Mouse (Mus musculus) stomach, embryonic 15.5 days (tissue): ENCODE measurements at regions not wholly inside any gene's neighbourhood (a gene's known extent, or its start where the extent isn't known, plus 50 kb on each side); places are given as distances from the start of the nearest gene placed in this dataset.

Experiments
- ATAC-seq: fragments of 200-750 bp; cut with Nextera tagmentation; 2 replicates; pipeline ENCODE4 v1.8.0; 2017; ENCODE audit warnings: low read depth, moderate number of reproducible peaks, moderate TSS enrichment; ENCODE audit not compliant: insufficient read depth, low FRiP score
- H3K27ac ChIP-seq: fragments of 300-500 bp; sonication (generic); 2 replicates; pipeline ENCODE4 v1.5.1; 2015; ENCODE audit warnings: mild to moderate bottlenecking, inconsistent platforms
- H3K27me3 ChIP-seq: fragments of 300-500 bp; sonication (generic); replicated peaks from 2 replicates; pipeline ENCODE4 v1.6.1; 2015; ENCODE audit warnings: inconsistent platforms
- H3K36me3 ChIP-seq: fragments of 300-500 bp; sonication (generic); 2 replicates; pipeline ENCODE4 v1.6.1; 2015; ENCODE audit warnings: inconsistent platforms
- H3K4me1 ChIP-seq: fragments of 300-500 bp; sonication (generic); 2 replicates; pipeline ENCODE4 v1.6.1; 2015; ENCODE audit warnings: inconsistent platforms
- H3K4me2 ChIP-seq: fragments of 300-500 bp; sonication (generic); 2 replicates; pipeline ENCODE4 v1.6.1; 2015; ENCODE audit warnings: mild to moderate bottlenecking, inconsistent platforms
- H3K4me3 ChIP-seq: fragments of 300-500 bp; sonication (generic); replicated peaks from 2 replicates; pipeline ENCODE4 v1.5.1; 2015; ENCODE audit warnings: inconsistent platforms
- H3K9ac ChIP-seq: fragments of 300-500 bp; sonication (generic); 2 replicates; pipeline ENCODE4 v1.6.1; 2015; ENCODE audit warnings: inconsistent platforms
- H3K9me3 ChIP-seq: fragments of 300-500 bp; sonication (generic); 2 replicates; pipeline ENCODE4 v1.6.1; 2016; ENCODE audit warnings: inconsistent platforms
- WGBS: fragments of 180-500 bp; shearing (Covaris S2); methylation state at CpG from one replicate; pipeline ENCODE4 v1.1.7; 2015; 5-methylcytosine and 5-hydroxymethylcytosine counted together

DNA sequence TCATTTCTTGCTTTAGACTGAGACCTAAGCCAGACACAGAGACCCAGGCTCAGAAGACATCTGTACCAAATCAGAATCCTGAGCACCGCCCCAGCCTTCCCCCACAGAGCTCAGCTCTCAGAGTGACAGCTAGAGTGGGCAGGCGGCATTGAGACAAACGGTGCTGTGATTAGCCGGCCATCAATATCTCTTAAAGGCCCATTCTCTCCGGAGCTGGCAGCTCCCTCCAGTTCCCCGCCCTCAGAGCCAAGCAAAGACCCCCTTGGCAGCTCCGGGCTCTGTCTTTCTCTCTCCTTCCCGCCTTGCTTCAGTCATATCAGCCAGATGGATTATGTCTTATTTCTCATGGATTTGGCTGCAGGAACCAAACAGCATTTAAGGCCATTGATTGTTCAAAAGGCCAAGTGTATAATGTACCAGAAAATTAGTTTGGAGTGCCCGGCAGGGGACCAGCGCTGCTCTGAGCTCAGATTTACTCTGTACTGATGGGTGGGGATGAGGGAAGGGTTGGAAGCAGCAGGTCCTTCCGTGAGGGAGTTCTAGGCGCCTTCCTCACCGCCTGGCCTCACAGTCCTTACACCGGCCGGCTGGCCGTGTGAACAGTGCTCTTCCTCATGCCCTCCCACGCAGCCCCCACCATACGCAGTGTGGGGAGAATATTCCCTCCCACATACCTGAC, 109.0 kb upstream of the Thy1 start:
- Histone ChIP-seq H3K4me3 (no peak overlapping the region), H3K9me3 (no peaks in the 10 kb centered on the region), H3K27ac (no peak overlapping the region), H3K36me3 (no peaks in the 10 kb centered on the region), H3K9ac (no peak overlapping the region), H3K4me2 (no peak overlapping the region), H3K27me3 (no peaks in the 10 kb centered on the region), H3K4me1 (no peaks in the 10 kb centered on the region)
- 23% methylated on average over 18 of the region's 18 CpGs for WGBS
- peak; percentile 50; the same call in 1 of the 2 replicates for ATAC-seq

DNA sequence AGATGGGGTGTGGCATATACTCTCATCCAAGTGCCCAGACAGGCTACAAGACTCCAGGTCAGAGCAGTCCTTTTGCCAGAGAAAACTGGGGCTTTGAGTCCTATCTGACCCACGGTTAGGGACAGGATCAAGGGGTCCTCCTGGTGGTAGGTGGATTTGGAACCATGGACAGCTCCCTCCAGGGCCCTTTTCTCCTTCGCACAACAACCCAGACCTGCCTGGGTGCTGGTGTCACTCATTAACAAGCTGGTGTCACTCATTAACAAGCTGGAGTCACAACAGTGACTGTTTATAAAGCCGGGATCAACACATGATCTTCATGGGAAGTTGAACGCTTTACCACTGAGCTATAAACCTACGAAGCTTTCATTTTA, 108.5 kb upstream of the Thy1 start:
- no peak overlapping the region for H3K27ac ChIP-seq
- 9% methylated on average over 5 of the region's 5 CpGs for WGBS
- H3K9me3 ChIP-seq: no peaks in the 10 kb centered on the region
- H3K9ac ChIP-seq: no peak overlapping the region
- no peaks in the 10 kb centered on the region for H3K27me3 ChIP-seq
- H3K36me3 ChIP-seq: no peaks in the 10 kb centered on the region
- no peak overlapping the region for H3K4me2 ChIP-seq
- no peak for ATAC-seq
- H3K4me3 ChIP-seq: no peak overlapping the region
- H3K4me1 ChIP-seq: no peaks in the 10 kb centered on the region

DNA sequence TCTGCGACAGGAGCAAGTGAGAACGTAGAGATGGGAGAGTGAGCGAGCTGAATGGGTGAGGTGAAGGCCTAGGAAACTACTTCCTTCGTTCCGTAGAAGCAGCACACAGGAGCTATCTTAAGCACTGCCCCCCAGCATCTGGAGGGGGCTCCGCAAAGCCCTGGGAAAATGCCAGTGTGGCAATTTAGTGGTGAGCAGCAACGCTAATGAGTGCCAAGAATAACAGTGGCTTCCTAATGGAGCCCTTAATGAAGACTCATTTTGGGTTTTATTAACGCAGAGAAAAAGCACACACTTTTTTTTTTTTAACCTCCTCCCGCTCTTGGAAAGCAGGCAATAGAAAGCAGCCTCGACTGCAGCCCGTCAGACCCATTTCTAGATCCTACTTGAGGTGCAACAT, 103.8 kb upstream of the Thy1 start:
- Histone ChIP-seq H3K4me1 (no peaks in the 10 kb centered on the region), H3K4me2 (no peak overlapping the region), H3K9me3 (no peaks in the 10 kb centered on the region), H3K36me3 (no peaks in the 10 kb centered on the region), H3K27ac (no peak overlapping the region), H3K4me3 (no peak overlapping the region), H3K27me3 (no peaks in the 10 kb centered on the region), H3K9ac (no peak overlapping the region)
- no peak for ATAC-seq
- 70% methylated on average over 11 of the region's 11 CpGs for WGBS

DNA sequence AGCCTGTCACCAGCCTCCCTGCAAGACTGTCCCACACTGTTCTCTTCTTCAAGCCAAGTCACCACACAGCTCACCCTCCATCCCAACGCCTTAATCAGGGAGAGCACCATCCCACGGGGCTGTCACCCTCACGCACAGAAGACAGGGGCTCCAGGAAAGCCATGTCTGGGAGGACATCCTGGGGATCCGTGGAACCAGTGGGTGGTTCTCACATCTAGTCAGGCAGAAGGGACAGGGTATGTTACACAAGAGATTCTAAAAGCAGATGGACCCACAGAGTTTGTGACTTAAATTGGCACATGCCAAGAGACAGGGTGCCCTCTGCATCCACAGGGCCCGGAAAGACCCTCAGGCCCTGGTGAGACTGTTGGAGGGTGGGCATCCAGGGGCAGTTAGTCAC, 101.0 kb upstream of the Thy1 start:
- Histone ChIP-seq H3K9me3 (no peaks in the 10 kb centered on the region), H3K9ac (no peak overlapping the region), H3K4me3 (no peak overlapping the region), H3K27me3 (no peaks in the 10 kb centered on the region), H3K4me1 (no peaks in the 10 kb centered on the region), H3K27ac (no peak overlapping the region), H3K4me2 (no peak overlapping the region), H3K36me3 (no peaks in the 10 kb centered on the region)
- ATAC-seq: no peak
- WGBS: 83% methylated on average over 5 of the region's 5 CpGs

DNA sequence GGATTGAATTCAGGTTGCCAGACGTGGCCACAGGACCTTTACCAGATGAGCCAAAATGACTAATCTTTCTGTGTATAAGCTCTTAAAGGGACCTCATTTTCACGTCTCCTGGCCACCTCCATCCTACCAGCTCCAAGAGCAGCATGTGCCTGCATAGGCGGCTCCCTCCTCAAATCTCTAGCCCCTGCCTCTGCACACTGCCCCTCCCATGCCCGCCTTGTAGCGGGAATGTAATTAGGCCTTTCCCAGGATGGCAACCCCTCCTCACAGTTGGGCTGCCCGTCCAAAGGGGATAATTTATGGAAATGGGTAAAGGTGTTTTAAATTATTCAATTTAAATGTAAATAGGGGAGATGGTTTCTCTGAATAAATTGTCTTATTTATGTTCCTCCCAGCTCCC, 99.7 kb upstream of the Thy1 start:
- no peaks in the 10 kb centered on the region for H3K27me3 ChIP-seq
- no peaks in the 10 kb centered on the region for H3K4me1 ChIP-seq
- no peak overlapping the region for H3K4me3 ChIP-seq
- ATAC-seq: no peak
- no peak overlapping the region for H3K9ac ChIP-seq
- no peak overlapping the region for H3K27ac ChIP-seq
- no peak overlapping the region for H3K4me2 ChIP-seq
- no peaks in the 10 kb centered on the region for H3K36me3 ChIP-seq
- WGBS: 39% methylated on average over 6 of the region's 6 CpGs
- H3K9me3 ChIP-seq: no peaks in the 10 kb centered on the region

DNA sequence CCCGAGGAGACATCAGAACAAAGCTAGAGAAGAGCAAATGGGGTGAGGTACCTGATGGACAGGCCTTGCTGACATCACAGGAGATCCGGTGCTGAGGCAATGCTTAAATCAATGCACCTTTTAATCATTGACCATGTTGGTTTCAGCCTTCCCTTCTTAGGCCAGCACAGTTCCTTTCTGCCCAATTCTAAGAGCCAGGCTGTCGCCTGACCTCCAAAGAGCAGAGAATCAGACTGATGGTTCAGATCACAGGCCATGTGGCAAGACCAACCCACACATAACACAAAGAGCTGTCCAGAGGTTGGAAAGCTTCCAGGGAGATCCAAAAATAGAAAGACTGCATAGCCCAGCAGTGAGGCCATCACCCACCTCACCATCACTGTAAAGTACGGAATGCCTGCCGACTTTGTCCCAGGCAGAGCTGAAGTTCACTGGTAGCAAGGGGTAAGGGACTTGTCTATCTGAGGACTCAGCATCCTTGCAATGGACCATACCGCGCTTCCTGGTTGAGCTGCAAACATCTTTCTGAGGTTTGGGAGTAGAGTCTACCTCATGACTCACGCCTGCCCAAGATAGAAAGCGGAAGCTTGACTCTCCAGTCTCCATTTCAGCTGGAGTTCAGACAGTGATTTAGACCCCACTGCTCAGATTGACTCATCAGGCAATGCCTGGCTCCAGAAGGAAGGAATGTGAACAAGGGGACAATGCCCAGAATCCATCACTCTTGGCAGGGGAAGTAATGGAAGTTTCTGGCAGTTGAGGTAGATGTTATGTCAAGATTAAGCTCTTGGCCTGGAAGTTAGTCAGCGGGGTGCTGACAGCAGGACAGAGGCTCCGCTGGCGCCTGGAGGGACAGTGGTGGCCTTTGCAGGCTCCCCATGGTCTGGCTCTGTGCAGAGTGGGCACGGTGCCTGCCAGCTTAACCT, 98.1 kb upstream of the Thy1 start:
- Histone ChIP-seq H3K4me1 (no peaks in the 10 kb centered on the region), H3K36me3 (no peaks in the 10 kb centered on the region), H3K27me3 (no peaks in the 10 kb centered on the region), H3K27ac (no peak overlapping the region), H3K9me3 (no peaks in the 10 kb centered on the region), H3K4me3 (no peak overlapping the region), H3K4me2 (no peak overlapping the region), H3K9ac (no peak overlapping the region)
- ATAC-seq: no peak
- 64% methylated on average over 13 of the region's 13 CpGs for WGBS

DNA sequence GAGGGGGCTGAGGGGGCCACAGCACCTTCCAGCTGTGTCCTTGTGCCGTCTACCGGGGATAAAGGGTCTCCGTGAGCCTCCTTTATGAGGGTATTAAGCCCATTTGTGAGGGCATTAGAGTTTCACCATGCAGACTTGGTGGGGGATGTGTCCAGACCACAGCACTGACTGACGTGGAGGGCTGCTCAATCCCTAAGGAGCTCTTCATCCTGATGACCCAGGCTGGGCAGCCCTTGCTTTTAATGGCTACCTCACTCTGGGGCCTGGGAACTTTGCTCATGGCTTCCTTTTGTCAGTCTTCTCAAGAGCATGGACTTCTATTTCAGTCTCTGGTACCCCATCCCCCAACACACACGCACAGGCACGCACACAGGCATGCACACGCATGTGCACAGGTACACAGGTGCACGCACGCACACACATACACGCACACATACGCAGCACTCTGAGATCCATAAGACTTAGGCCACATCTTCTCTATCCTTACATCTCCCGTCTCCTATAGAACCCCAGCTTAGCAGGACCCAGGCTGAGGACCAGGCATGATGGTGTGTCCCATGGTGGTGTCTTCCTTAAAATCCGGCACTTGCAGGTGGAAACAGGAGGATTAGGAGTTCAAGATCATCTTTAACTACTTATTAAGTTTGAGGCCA, 97.1 kb upstream of the Thy1 start:
- no peaks in the 10 kb centered on the region for H3K36me3 ChIP-seq
- no peak for ATAC-seq
- H3K27me3 ChIP-seq: no peaks in the 10 kb centered on the region
- WGBS: 89% methylated on average over 13 of the region's 13 CpGs
- no peaks in the 10 kb centered on the region for H3K4me1 ChIP-seq
- no peaks in the 10 kb centered on the region for H3K9me3 ChIP-seq
- no peak overlapping the region for H3K27ac ChIP-seq
- no peak overlapping the region for H3K4me3 ChIP-seq
- no peak overlapping the region for H3K9ac ChIP-seq
- H3K4me2 ChIP-seq: no peak overlapping the region

DNA sequence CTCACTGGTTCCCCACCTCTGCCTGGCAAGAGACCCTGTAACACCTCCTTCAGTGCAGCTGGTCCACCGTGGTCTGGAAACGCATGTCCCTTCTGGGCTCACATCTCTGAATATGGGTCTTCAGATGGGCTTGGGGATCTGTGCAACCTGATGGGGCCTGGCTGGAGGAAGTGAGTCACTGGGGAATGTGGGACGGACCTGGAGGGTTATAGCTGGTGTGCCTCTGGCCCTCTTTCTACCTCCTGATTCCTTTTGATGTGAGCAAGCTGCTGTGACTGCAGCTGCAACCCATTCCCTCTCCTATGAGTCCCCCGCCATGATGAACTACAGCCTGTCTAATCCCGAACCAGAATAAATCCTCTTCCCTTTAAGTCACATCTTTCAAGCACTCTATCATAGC, 96.1 kb upstream of the Thy1 start:
- ATAC-seq: no peak
- Histone ChIP-seq H3K36me3 (no peaks in the 10 kb centered on the region), H3K9ac (no peak overlapping the region), H3K9me3 (no peaks in the 10 kb centered on the region), H3K4me3 (no peak overlapping the region), H3K4me2 (no peak overlapping the region), H3K27me3 (no peaks in the 10 kb centered on the region), H3K27ac (no peak overlapping the region), H3K4me1 (no peaks in the 10 kb centered on the region)
- WGBS: 54% methylated on average over 5 of the region's 5 CpGs

DNA sequence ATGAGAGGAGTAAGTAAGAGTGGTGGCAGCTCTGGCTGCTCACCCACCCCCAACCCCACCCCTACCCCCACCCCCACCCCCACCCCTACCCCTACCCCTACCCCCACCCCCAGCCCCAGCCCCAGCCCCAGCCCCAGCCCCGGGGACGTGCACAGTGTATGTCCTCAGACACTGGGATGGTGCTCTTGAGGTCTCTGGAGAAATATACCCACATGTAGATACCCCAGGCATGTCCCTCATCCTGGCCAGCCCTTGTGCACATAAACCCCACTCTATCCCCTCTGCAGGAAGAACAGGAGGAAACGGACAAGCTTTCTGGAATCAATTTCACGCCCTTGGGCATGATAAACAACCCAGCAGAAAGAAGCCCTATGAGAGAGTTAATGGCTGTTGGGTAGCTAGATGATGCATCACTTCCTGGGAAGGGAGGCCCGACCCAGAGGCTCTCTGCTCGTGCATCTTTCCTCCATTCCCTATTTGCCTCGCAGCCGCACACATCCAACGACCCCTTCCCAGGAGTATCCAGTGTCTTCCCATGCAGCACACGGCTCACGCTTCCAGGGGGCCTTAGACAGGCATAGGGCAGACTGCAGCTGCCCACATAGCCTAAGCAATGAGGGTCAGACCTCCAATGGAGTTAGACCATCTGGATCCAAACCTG, 95.6 kb upstream of the Thy1 start:
- 26% methylated on average over 11 of the region's 11 CpGs for WGBS
- H3K4me1 ChIP-seq: no peaks in the 10 kb centered on the region
- H3K36me3 ChIP-seq: no peaks in the 10 kb centered on the region
- no peak overlapping the region for H3K9ac ChIP-seq
- no peak overlapping the region for H3K4me2 ChIP-seq
- H3K27ac ChIP-seq: no peak overlapping the region
- no peaks in the 10 kb centered on the region for H3K9me3 ChIP-seq
- no peak overlapping the region for H3K4me3 ChIP-seq
- no peaks in the 10 kb centered on the region for H3K27me3 ChIP-seq
- ATAC-seq: no peak

DNA sequence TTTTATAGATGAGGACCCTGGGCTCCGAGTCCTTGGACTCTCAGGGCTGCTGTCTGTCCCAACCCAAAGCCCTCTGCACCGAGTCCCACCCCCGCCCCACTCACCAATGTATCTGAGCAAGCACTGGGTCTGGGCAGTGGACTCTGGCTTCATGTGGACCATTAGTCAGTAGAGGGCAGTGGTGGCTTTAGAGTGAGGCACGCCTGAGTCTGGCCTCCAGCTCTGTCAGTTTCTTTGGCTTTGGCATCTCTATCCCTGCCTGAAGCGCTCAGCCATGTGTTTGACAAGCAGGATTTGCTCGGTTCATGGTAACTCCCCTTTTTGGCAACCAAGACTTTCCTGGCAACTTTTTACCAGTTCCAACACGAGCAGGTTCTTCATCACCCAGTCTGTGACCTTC, 90.1 kb upstream of the Thy1 start:
- H3K4me2 ChIP-seq: no peak overlapping the region
- WGBS: 39% methylated on average over 7 of the region's 7 CpGs
- H3K9me3 ChIP-seq: no peaks in the 10 kb centered on the region
- no peaks in the 10 kb centered on the region for H3K27me3 ChIP-seq
- no peak overlapping the region for H3K9ac ChIP-seq
- no peak for ATAC-seq
- no peaks in the 10 kb centered on the region for H3K4me1 ChIP-seq
- no peak overlapping the region for H3K4me3 ChIP-seq
- H3K36me3 ChIP-seq: no peaks in the 10 kb centered on the region
- H3K27ac ChIP-seq: no peak overlapping the region

DNA sequence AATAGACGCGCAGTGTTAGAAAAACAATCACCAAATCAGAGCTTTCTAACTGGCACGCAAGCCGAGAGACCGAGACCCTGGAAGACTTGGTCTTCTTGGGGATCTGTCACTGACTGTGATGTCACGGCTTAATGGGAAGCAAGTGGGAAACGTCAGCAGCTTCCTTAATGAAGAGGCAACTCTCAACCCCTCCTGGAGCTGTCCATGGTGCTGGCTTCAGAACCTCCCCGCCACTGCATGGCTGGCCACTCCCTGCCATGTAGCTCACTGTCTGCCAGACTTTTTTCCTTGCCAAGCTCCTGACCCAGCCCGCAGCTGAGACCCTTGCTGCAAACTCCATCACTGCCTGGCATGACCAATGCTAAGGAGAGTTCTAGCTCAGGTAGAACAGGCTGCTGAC, 83.6 kb upstream of the Thy1 start:
- Histone ChIP-seq H3K4me1 (no peaks in the 10 kb centered on the region), H3K27me3 (no peaks in the 10 kb centered on the region), H3K9ac (no peak overlapping the region), H3K36me3 (no peaks in the 10 kb centered on the region), H3K4me2 (no peak overlapping the region), H3K4me3 (no peak overlapping the region), H3K27ac (no peak overlapping the region), H3K9me3 (no peaks in the 10 kb centered on the region)
- WGBS: 27% methylated on average over 9 of the region's 9 CpGs
- peak; percentile 14; the same call in 1 of the 2 replicates for ATAC-seq

DNA sequence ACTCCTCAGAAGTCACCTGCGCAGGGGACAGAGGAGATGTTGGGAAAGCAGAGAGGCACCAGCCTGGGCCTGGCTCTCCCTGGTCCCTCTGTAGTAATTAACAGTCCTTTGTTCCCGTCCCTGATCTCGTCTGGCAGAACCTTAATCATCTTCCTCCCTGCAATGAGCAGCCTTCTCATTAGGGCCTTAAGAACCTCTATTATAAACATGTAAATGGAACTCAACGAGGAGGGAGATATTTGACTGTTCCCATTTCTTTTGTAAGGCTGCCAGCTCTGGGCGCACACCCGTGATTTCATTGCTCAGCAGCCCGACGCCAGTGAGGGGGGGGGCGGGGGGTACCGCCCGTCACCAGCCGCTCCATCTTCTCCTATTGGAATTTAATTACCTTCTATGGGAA, 81.8 kb upstream of the Thy1 start:
- H3K9ac ChIP-seq: no peak overlapping the region
- ATAC-seq: no peak
- H3K9me3 ChIP-seq: no peaks in the 10 kb centered on the region
- no peak overlapping the region for H3K27ac ChIP-seq
- 67% methylated on average over 12 of the region's 12 CpGs for WGBS
- no peaks in the 10 kb centered on the region for H3K4me1 ChIP-seq
- 0 out of 2 replicates have a peak, but pooled peaks cover 2% of the 10 kb centered on the region for H3K27me3 ChIP-seq
- no peak overlapping the region for H3K4me2 ChIP-seq
- no peak overlapping the region for H3K4me3 ChIP-seq
- H3K36me3 ChIP-seq: no peaks in the 10 kb centered on the region
